Mouse (Mus musculus) olfactory bulb, adult 2 months (tissue): ENCODE measurements at regions not wholly inside any gene's neighbourhood (a gene's known extent, or its start where the extent isn't known, plus 50 kb on each side); places are given as distances from the start of the nearest gene placed in this dataset.

Experiments used
- H3K27ac ChIP-seq: fragments of 200-500 bp; 2 replicates; pipeline ENCODE4 v1.5.1; 2012; ENCODE audit warnings: low read depth, low read length; ENCODE audit not compliant: insufficient read depth
- H3K4me1 ChIP-seq: fragments of 200-500 bp; 2 replicates; pipeline ENCODE4 v1.6.1; 2012; ENCODE audit warnings: low read length; ENCODE audit not compliant: control insufficient read depth, insufficient read depth
- H3K4me3 ChIP-seq: fragments of 200-500 bp; 2 replicates; pipeline ENCODE4 v1.5.1; 2012; ENCODE audit warnings: mild to moderate bottlenecking, low read depth, low read length, moderate library complexity; ENCODE audit not compliant: insufficient read depth
- CTCF ChIP-seq: fragments of 200-500 bp; IDR thresholded peaks from 2 replicates; pipeline ENCODE4 v1.5.1; 2012; ENCODE audit warnings: low read depth, mild to moderate bottlenecking, low read length, moderate library complexity; ENCODE audit not compliant: insufficient read depth
- POLR2A ChIP-seq: fragments of 200-500 bp; IDR thresholded peaks from 2 replicates; pipeline ENCODE4 v1.6.1; 2012; ENCODE audit warnings: mild to moderate bottlenecking, low read depth, low read length, moderate library complexity; ENCODE audit not compliant: insufficient read depth
- WGBS: fragments of 180-500 bp; shearing (Covaris S2); methylation state at CpG from one replicate; pipeline ENCODE4 v1.1.7; 2018; 5-methylcytosine and 5-hydroxymethylcytosine counted together

GRCm38 (mm10) chr2:74106472-74106871, 195.3 kb upstream of the Atp5g3 start:
- Histone ChIP-seq H3K4me3 (no peak overlapping the region), H3K27ac (no peak overlapping the region), H3K4me1 (no peaks in the 10 kb centered on the region)
- WGBS = 80% methylated on average over 4 of the region's 4 CpGs
- TF ChIP-seq POLR2A (no peak), CTCF (no peak)

DNA sequence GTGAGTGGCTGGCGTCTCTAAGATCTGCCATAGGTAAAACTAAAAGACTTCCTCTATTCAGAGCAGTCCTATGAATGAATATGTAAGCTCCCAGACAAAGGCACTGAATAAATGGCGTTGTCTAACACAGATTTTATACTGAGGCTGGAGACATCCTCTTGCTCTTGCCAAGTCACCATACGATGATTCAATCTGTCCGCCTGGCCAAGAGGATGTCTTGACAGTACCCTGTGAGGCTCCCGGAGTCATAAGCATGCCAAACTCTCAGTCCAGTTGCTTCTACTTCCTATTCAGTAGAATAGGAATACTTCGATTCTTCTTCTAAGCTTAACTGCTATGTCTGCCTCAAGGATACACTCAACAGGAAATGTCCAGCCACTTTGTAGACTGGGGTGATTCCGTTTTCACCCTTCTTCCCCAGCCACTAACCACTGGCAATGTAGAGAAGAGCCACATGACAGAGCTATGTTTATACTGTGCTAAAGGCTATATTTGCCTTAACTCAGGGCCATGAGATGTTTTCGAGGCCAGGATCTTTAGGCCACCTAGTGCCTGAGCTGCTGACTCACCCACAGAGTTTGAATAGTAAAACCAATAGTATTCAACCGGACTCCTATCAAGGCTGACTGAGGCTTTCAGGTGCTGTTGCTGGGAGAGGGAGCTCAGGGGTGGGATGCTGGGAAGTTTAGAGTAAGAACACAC, 188.7 kb upstream of the Atp5g3 start:
- no peak overlapping the region for H3K4me3 ChIP-seq
- H3K27ac ChIP-seq = no peak overlapping the region
- WGBS = 81% methylated on average over 9 of the region's 9 CpGs
- peaks cover 2% of the 10 kb centered on the region; the same call in 1 of the 2 replicates for H3K4me1 ChIP-seq
- no peak for TF ChIP-seq CTCF
- TF ChIP-seq POLR2A = no peak

- TF ChIP-seq CTCF (no peak), POLR2A (no peak)
- H3K4me3 ChIP-seq = no peak overlapping the region
- H3K27ac ChIP-seq = no peak overlapping the region
- peaks cover 2% of the 10 kb centered on the region; the same call in 1 of the 2 replicates for H3K4me1 ChIP-seq
- WGBS = 52% methylated on average over 2 of the region's 2 CpGs
Observed at GRCm38 (mm10) chr2:74096809-74097208, 185.7 kb upstream of the Atp5g3 start.

- TF ChIP-seq CTCF (no peak), POLR2A (no peak)
- WGBS = 92% methylated on average over 7 of the region's 7 CpGs
- no peak overlapping the region for H3K4me3 ChIP-seq
- no peak overlapping the region for H3K27ac ChIP-seq
- peaks cover 2% of the 10 kb centered on the region; the same call in 1 of the 2 replicates for H3K4me1 ChIP-seq
Observed at GRCm38 (mm10) chr2:74093494-74093893, 182.4 kb upstream of the Atp5g3 start.

- no peak for TF ChIP-seq CTCF
- no peak for TF ChIP-seq POLR2A
- H3K4me3 ChIP-seq = no peak overlapping the region
- WGBS = 71% methylated on average over 3 of the region's 3 CpGs
- no peak overlapping the region for H3K27ac ChIP-seq
- no peaks in the 10 kb centered on the region for H3K4me1 ChIP-seq
Observed at GRCm38 (mm10) chr2:74087375-74087774, 176.2 kb upstream of the Atp5g3 start.

DNA sequence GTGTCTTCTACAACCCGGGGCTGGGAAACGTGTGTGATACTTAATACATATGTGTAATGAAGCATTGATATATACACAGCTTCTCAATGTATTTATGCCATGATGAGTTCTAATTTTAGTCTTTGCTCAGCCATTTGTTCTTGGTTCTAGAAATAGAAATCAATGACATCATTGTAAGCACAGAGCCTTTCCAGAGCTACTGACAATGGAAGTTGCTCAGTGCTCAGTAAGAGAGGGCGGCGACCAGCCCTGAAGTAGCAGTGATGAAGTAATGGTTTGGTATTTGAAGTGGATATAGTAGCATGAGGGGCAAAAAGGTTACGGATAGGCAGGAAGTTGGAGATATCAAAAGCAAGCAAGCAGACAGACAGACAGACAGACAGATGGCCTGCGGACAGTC, 173.8 kb upstream of the Atp5g3 start:
- Histone ChIP-seq H3K4me3 (no peak overlapping the region), H3K27ac (no peak overlapping the region), H3K4me1 (no peaks in the 10 kb centered on the region)
- WGBS = 57% methylated on average over 6 of the region's 6 CpGs
- no peak for TF ChIP-seq CTCF

DNA sequence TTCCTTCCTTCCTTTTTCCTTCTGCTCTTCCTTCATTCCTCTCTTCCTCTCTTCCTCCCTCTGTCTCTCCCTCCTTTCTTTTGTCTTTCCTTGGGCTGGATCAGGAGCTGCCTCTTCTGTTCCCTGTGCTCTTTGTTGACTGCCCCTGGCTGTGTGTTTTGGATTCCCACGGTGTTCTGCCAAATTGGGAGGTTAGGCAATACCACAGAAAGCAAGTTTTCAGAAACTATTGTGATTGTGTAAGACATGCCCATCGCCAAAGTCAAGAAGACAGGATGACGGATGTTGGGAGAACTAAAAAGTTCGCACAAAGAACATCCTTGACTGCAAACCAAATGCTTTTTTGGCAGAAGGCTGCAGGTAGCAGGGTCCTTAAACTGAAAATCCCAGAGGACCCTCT, 165.6 kb upstream of the Atp5g3 start:
- no peak overlapping the region for H3K4me3 ChIP-seq
- H3K4me1 ChIP-seq = no peaks in the 10 kb centered on the region
- H3K27ac ChIP-seq = no peak overlapping the region
- 79% methylated on average over 4 of the region's 4 CpGs for WGBS
- TF ChIP-seq CTCF (no peak), POLR2A (no peak)

- 78% methylated on average over 1 of the region's 1 CpGs for WGBS
- Histone ChIP-seq H3K4me1 (no peaks in the 10 kb centered on the region), H3K4me3 (no peak overlapping the region), H3K27ac (no peak overlapping the region)
- TF ChIP-seq CTCF (no peak), POLR2A (no peak)
Observed at GRCm38 (mm10) chr2:74075566-74075965, 164.4 kb upstream of the Atp5g3 start.

DNA sequence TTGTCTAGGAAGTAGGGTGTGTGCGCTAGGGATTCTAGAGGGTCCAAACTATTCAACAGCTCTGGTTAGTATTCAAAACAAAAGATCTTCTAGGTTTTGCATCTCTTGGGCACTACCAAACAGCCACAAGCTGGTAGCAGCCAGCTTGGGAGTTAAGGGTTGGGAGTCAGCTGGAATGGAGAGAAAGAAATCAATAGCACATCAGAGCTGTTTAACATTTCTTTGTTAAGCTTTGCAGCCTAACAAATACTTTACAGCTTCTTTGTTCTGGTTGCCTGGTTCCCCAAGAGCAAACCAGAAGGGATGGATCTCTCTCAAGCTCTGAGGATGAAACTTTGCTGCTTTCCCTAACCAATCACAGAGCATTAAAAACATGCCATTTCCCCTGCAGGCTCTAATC, 162.3 kb upstream of the Atp5g3 start:
- Histone ChIP-seq H3K4me1 (no peaks in the 10 kb centered on the region), H3K27ac (no peak overlapping the region), H3K4me3 (no peak overlapping the region)
- TF ChIP-seq CTCF (no peak), POLR2A (no peak)
- WGBS = 98% methylated on average over 1 of the region's 1 CpGs
